Mouse (Mus musculus): ENCODE data around the gene Gm21974. TPM values are rescaled to one million over a fixed set of nuclear protein-coding genes. Genes with fewer than 3 reads are reported as not detected.
"Not testable (repeated sequence)": the region's sequence is repeated elsewhere in the genome, so short reads cannot be mapped to it uniquely, and the experiment has no call there.

Gm21974 gene
- not detected in 2 replicates for polyA plus RNA-seq (2015; fragmentation: Nextera tagmentation; extraction: Ambion mirVana)

- Histone ChIP-seq H3K9ac (peak within 1 kb of the TSS; percentile 80), H3K4me2 (peak within 1 kb of the TSS; percentile 84), H3K4me1 (replicated peaks) (peaks cover 11% of the 10 kb centered on the region), H3K27ac (replicated peaks) (peak within 1 kb of the TSS; percentile 84), H3K4me3 (peak within 1 kb of the TSS; percentile 65), H3K36me3 (peaks cover 29% of the 10 kb centered on the region), H3K9me3 (no peaks in the 10 kb centered on the region), H3K27me3 (no peaks in the 10 kb centered on the region)
- peak; percentile 98 for ATAC-seq (ENCODE audit: low read depth)
- WGBS, result 0% methylated on average over 26 of the region's 26 CpGs
Measured at GRCm38 (mm10) chr7:127895442-127895841, at the start of gene Gm21974, which contains the start of gene Vkorc1. Gm21974 (minus strand) TSS chr7:127895454. Vkorc1 (minus strand) TSS chr7:127895617.

GRCm38 (mm10) chr7:127944614-127945013 lies 49.4 kb upstream of the Gm21974 start:
- Histone ChIP-seq H3K4me3 (no peak overlapping the region), H3K36me3 (no peaks in the 10 kb centered on the region), H3K9ac (no peak overlapping the region), H3K4me1 (replicated peaks) (no peaks in the 10 kb centered on the region), H3K9me3 (no peaks in the 10 kb centered on the region), H3K27ac (replicated peaks) (no peak overlapping the region), H3K27me3 (peaks cover 35% of the 10 kb centered on the region), H3K4me2 (0 out of 2 replicates have a peak overlapping the region, but pooled peaks have one; percentile 9)
- ATAC-seq (ENCODE audit: low read depth), result no peak
- 14% methylated on average over 23 of the region's 23 CpGs for WGBS

DNA sequence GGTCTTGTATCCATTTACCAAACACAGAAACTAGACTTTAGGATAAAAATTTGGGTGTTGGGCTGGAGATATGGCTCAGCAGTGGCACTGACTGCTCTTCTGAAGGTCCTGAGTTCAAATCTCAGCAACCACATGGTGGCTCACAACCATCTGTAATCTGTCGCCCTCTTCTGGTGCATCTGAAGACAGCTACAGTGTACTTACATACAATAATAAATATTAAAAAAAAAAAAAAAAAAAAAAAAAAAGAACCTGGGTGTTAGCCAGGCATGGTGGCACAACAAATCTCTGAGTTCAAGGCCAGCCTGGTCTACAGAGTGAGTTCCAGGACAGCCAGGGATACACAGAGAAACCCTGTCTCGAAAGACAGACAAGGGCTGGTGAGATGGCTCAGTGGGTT lies 46.8 kb upstream of the Gm21974 start:
- H3K9ac ChIP-seq; H3K36me3 ChIP-seq; H3K9me3 ChIP-seq; H3K27ac ChIP-seq (replicated peaks); H3K4me2 ChIP-seq; ATAC-seq (ENCODE audit: low read depth); H3K4me3 ChIP-seq; H3K4me1 ChIP-seq (replicated peaks): not testable (repeated sequence)
- 42% methylated on average over 2 of the region's 2 CpGs for WGBS
- H3K27me3 ChIP-seq, result peaks cover 35% of the 10 kb centered on the region

DNA sequence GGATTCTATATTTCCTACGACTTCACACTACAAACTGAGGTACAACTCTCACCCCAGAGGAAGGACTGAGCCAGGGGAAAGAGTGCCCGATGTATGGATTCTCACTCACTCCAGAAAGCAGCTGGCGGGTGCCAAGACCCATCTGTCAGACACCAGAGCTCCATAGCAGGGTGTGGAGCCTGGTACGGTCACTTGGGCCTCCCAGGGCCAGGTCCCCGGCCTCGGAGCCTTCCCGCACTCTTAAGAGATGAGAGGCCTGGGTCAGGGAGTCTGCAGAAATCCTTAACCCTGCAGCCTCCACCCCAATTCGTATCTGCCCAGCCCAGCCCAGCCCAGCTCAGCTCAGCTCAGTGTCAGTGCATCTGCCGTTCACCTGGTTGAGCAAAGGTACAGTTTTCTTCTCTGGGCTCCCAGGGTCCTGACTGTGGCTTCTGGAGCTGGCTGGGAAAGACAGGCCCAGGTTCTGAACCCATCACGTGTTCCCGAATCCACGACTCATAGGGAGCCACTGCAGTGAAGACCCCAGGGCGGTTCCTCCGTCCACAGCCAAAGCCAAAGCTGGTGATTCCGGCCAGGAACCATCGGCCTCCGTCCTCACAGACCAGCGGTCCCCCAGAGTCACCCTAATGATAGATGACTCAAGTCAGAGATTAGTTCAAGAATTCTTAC lies 41.1 kb upstream of the Gm21974 start:
- Histone ChIP-seq H3K36me3 (no peaks in the 10 kb centered on the region), H3K27me3 (0 out of 2 replicates have a peak, but pooled peaks cover 3% of the 10 kb centered on the region), H3K9me3 (no peaks in the 10 kb centered on the region), H3K9ac (peak overlapping the region; percentile 87), H3K4me2 (peak overlapping the region; percentile 88), H3K27ac (replicated peaks) (peak overlapping the region; percentile 82), H3K4me3 (peak overlapping the region; percentile 74), H3K4me1 (replicated peaks) (peaks cover 18% of the 10 kb centered on the region)
- ATAC-seq (ENCODE audit: low read depth), result peak; percentile 5; the same call in 1 of the 2 replicates
- WGBS, result 59% methylated on average over 18 of the region's 18 CpGs

- H3K4me2 ChIP-seq, result peak overlapping the region; percentile 88
- ATAC-seq (ENCODE audit: low read depth), result peak; percentile 73
- peak overlapping the region; percentile 74 for H3K4me3 ChIP-seq
- no peaks in the 10 kb centered on the region for H3K36me3 ChIP-seq
- WGBS, result 1% methylated on average over 38 of the region's 38 CpGs
- no peaks in the 10 kb centered on the region for H3K9me3 ChIP-seq
- peaks cover 18% of the 10 kb centered on the region for H3K4me1 ChIP-seq (replicated peaks)
- H3K27me3 ChIP-seq, result peaks cover 6% of the 10 kb centered on the region
- peak overlapping the region; percentile 87 for H3K9ac ChIP-seq
- H3K27ac ChIP-seq (replicated peaks), result peak overlapping the region; percentile 82
Measured at GRCm38 (mm10) chr7:127935748-127936159, 40.5 kb upstream of the Gm21974 start.

GRCm38 (mm10) chr7:127935028-127935722 lies 39.9 kb upstream of the Gm21974 start:
- Histone ChIP-seq H3K4me2 (peak overlapping the region; percentile 88), H3K4me1 (replicated peaks) (peaks cover 18% of the 10 kb centered on the region), H3K9me3 (no peaks in the 10 kb centered on the region), H3K27me3 (peaks cover 12% of the 10 kb centered on the region), H3K9ac (peak overlapping the region; percentile 87), H3K4me3 (peak overlapping the region; percentile 74), H3K36me3 (no peaks in the 10 kb centered on the region), H3K27ac (replicated peaks) (peak overlapping the region; percentile 82)
- 7% methylated on average over 32 of the region's 32 CpGs for WGBS
- peak; percentile 96 for ATAC-seq (ENCODE audit: low read depth)

GRCm38 (mm10) chr7:127934075-127934474 lies 38.8 kb upstream of the Gm21974 start:
- 81% methylated on average over 5 of the region's 5 CpGs for WGBS
- no peak overlapping the region for H3K27ac ChIP-seq (replicated peaks)

GRCm38 (mm10) chr7:127932273-127933031 lies 37.2 kb upstream of the Gm21974 start:
- WGBS, result 24% methylated on average over 13 of the region's 13 CpGs
- Histone ChIP-seq H3K27me3 (peaks cover 38% of the 10 kb centered on the region), H3K27ac (replicated peaks) (no peak overlapping the region), H3K9ac (0 out of 2 replicates have a peak overlapping the region, but pooled peaks have one; percentile 31), H3K4me2 (no peak overlapping the region), H3K9me3 (no peaks in the 10 kb centered on the region), H3K4me3 (no peak overlapping the region), H3K36me3 (no peaks in the 10 kb centered on the region), H3K4me1 (replicated peaks) (peaks cover 24% of the 10 kb centered on the region)
- no peak for ATAC-seq (ENCODE audit: low read depth)

More at GRCm38 (mm10) chr7:127934075-127934474, 38.8 kb upstream of the Gm21974 start:
- H3K9ac ChIP-seq, result peak overlapping the region; percentile 23; the same call in 1 of the 2 replicates
- H3K27me3 ChIP-seq, result peaks cover 23% of the 10 kb centered on the region
- ATAC-seq (ENCODE audit: low read depth), result no peak
- no peak overlapping the region for H3K4me3 ChIP-seq
- no peak overlapping the region for H3K4me2 ChIP-seq
- H3K4me1 ChIP-seq (replicated peaks), result peaks cover 24% of the 10 kb centered on the region
- no peaks in the 10 kb centered on the region for H3K9me3 ChIP-seq
- H3K36me3 ChIP-seq, result no peaks in the 10 kb centered on the region

DNA sequence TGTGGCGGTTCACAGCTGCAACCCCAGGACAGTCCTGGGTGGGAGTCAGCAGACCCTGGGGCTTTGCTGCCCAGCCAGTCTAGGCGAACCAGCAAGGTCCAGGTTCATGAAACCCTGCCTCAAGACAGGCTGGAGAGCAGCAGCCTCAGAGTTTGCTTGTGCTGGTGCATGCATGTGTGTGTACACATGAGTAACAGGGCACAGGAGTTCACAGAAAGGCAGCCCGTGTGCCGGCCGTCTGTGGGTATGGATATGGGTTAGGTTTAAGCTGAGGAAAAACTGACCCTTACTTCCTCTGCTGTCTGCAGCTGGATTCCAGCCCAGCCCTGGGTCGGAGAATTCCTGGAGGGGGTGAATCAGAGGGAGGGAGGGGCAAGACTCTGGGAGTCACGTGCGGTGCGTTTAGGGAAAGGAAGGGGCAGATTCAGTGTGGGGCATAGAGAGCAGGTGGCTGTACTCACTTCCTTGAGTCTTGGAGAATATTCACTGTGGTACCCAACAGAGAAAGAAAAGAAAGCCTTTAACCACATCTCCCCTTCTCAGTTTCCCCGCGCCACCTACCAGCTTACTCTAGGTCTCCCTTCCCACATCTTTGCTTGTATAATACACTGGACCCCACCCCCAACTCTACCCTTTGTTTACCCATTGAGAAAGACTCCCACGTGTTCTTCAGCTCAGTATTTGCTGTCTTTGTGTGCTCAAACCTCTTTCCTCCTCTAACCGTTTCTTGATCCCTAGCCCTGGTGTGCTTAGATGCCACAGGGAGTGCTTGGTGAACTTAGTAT lies 36.3 kb upstream of the Gm21974 start:
- no peak overlapping the region for H3K9ac ChIP-seq
- peaks cover 9% of the 10 kb centered on the region for H3K36me3 ChIP-seq
- no peak overlapping the region for H3K27ac ChIP-seq (replicated peaks)
- 49% methylated on average over 13 of the region's 13 CpGs for WGBS
- ATAC-seq (ENCODE audit: low read depth), result no peak
- no peak overlapping the region for H3K4me2 ChIP-seq
- H3K4me3 ChIP-seq, result no peak overlapping the region
- peaks cover 23% of the 10 kb centered on the region for H3K4me1 ChIP-seq (replicated peaks)
- no peaks in the 10 kb centered on the region for H3K9me3 ChIP-seq
- H3K27me3 ChIP-seq, result peaks cover 38% of the 10 kb centered on the region

- Histone ChIP-seq H3K9ac (no peak overlapping the region), H3K9me3 (no peaks in the 10 kb centered on the region), H3K36me3 (peaks cover 18% of the 10 kb centered on the region), H3K4me3 (no peak overlapping the region), H3K27me3 (peaks cover 38% of the 10 kb centered on the region), H3K4me1 (replicated peaks) (peaks cover 15% of the 10 kb centered on the region), H3K4me2 (no peak overlapping the region), H3K27ac (replicated peaks) (no peak overlapping the region)
- 77% methylated on average over 5 of the region's 5 CpGs for WGBS
- ATAC-seq (ENCODE audit: low read depth), result no peak
Measured at GRCm38 (mm10) chr7:127930636-127931035, 35.4 kb upstream of the Gm21974 start.

- Histone ChIP-seq H3K4me1 (replicated peaks) (peaks cover 14% of the 10 kb centered on the region), H3K27me3 (peaks cover 38% of the 10 kb centered on the region), H3K9me3 (no peaks in the 10 kb centered on the region), H3K4me2 (peak within 1 kb of the TSS; percentile 30), H3K27ac (replicated peaks) (no peak within 1 kb of the TSS), H3K4me3 (no peak within 1 kb of the TSS; the same call in 1 of the 2 replicates), H3K9ac (peak within 1 kb of the TSS; percentile 43; the same call in 1 of the 2 replicates), H3K36me3 (peaks cover 25% of the 10 kb centered on the region)
- no peak for ATAC-seq (ENCODE audit: low read depth)
- 9% methylated on average over 6 of the region's 6 CpGs for WGBS
Measured at GRCm38 (mm10) chr7:127929923-127930322, 34.7 kb upstream of the Gm21974 start, which contains the start of gene Prss8. Prss8 (minus strand) TSS chr7:127930104.
